Mouse (Mus musculus): ENCODE measurements around the gene Lime1.
A peak's percentile ranks its signal among the peaks of the same experiment; 100 is the strongest.

The Lime1 gene

GRCm38 (mm10) chr2:181379778-181380177, at the start of gene Lime1:
Gene Lime1, plus strand, starts transcription at chr2:181380078.
- DNase-seq (ENCODE audit: low spot score), result no peak

- no peak for DNase-seq (ENCODE audit: low spot score)
These were observed 47.3 kb upstream of the Lime1 start for GRCm38 (mm10) chr2:181332542-181332941.

- DNase-seq (ENCODE audit: low spot score), result peak; percentile 50
These were observed 45.9 kb upstream of the Lime1 start for GRCm38 (mm10) chr2:181334023-181334422.

- DNase-seq (ENCODE audit: low spot score), result no peak
These were observed 39.5 kb upstream of the Lime1 start for GRCm38 (mm10) chr2:181340426-181340825.

- no peak for DNase-seq (ENCODE audit: low spot score)
These were observed 37.1 kb upstream of the Lime1 start for GRCm38 (mm10) chr2:181342766-181343165.

- no peak for DNase-seq (ENCODE audit: low spot score)
These were observed 23.1 kb upstream of the Lime1 start for GRCm38 (mm10) chr2:181356780-181357179.

- no peak for DNase-seq (ENCODE audit: low spot score)
These were observed 15.9 kb upstream of the Lime1 start for GRCm38 (mm10) chr2:181363946-181364345.

- DNase-seq (ENCODE audit: low spot score), result no peak
These were observed 15.4 kb upstream of the Lime1 start for GRCm38 (mm10) chr2:181364487-181364859.

GRCm38 (mm10) chr2:181364860-181365596, 14.8 kb upstream of the Lime1 start, which contains the start of the genes Zgpat and Arfrp1:
Gene Zgpat, plus strand, starts transcription at chr2:181364928.
Gene Arfrp1, minus strand, starts transcription at chr2:181365404.
- DNase-seq (ENCODE audit: low spot score), result peak; percentile 83

GRCm38 (mm10) chr2:181365655-181366075, 14.2 kb upstream of the Lime1 start:
- DNase-seq (ENCODE audit: low spot score), result no peak

- DNase-seq (ENCODE audit: low spot score), result no peak
These were observed 9.9 kb upstream of the Lime1 start for GRCm38 (mm10) chr2:181370001-181370400.

- no peak for DNase-seq (ENCODE audit: low spot score)
These were observed 4.1 kb upstream of the Lime1 start for GRCm38 (mm10) chr2:181375787-181376186.

GRCm38 (mm10) chr2:181377230-181377629, 2.6 kb upstream of the Lime1 start:
- DNase-seq (ENCODE audit: low spot score), result no peak

- no peak for DNase-seq (ENCODE audit: low spot score)
These were observed 1.2 kb upstream of the Lime1 start for GRCm38 (mm10) chr2:181378701-181379100.

- DNase-seq (ENCODE audit: low spot score), result no peak
These were observed 373 bp downstream of the Lime1 start for GRCm38 (mm10) chr2:181380251-181380650.

GRCm38 (mm10) chr2:181381107-181381506, 1.2 kb downstream of the Lime1 start:
- no peak for DNase-seq (ENCODE audit: low spot score)

- DNase-seq (ENCODE audit: low spot score), result no peak
These were observed 1.9 kb downstream of the Lime1 start for GRCm38 (mm10) chr2:181381631-181382306.

- DNase-seq (ENCODE audit: low spot score), result no peak
These were observed 4.6 kb downstream of the Lime1 start for GRCm38 (mm10) chr2:181384463-181384862.

GRCm38 (mm10) chr2:181384919-181385391, 5.1 kb downstream of the Lime1 start:
- no peak for DNase-seq (ENCODE audit: low spot score)

- no peak for DNase-seq (ENCODE audit: low spot score)
These were observed 6.0 kb downstream of the Lime1 start for GRCm38 (mm10) chr2:181385885-181386284.

GRCm38 (mm10) chr2:181386663-181387210, 6.9 kb downstream of the Lime1 start:
- no peak for DNase-seq (ENCODE audit: low spot score)

GRCm38 (mm10) chr2:181390136-181390870, 10.4 kb downstream of the Lime1 start:
- no peak for DNase-seq (ENCODE audit: low spot score)

Measured in urinary bladder, postnatal 25 days (tissue).